Mouse (Mus musculus) bone marrow, adult 2 months (tissue): ENCODE results near the gene Zbtb40. TPM values are rescaled to one million over a fixed set of nuclear protein-coding genes. Genes with fewer than 3 reads are reported as not detected.
A peak's percentile ranks its signal among the peaks of the same experiment; 100 is the strongest.

ENCODE experiments used
- H3K27ac ChIP-seq: fragments of 200-500 bp; 2 replicates; pipeline ENCODE4 v1.5.1; 2012; ENCODE audit warnings: low read depth, mild to moderate bottlenecking, control low read depth, inconsistent platforms, low read length; ENCODE audit not compliant: control insufficient read depth, poor library complexity, insufficient read depth
- H3K4me1 ChIP-seq: fragments of 200-500 bp; 2 replicates; pipeline ENCODE4 v1.6.1; 2011; ENCODE audit warnings: low read length; ENCODE audit not compliant: control insufficient read depth, insufficient read depth
- H3K4me3 ChIP-seq: fragments of 200-500 bp; replicated peaks from 2 replicates; pipeline ENCODE3; 2011; ENCODE audit warnings: mild to moderate bottlenecking, low read depth, low read length, control low read depth; ENCODE audit not compliant: control insufficient read depth
- CTCF ChIP-seq: fragments of 200-500 bp; IDR thresholded peaks from 2 replicates; pipeline ENCODE4 v1.5.1; 2011; ENCODE audit warnings: low read length, control low read depth; ENCODE audit not compliant: control insufficient read depth, insufficient read depth
- POLR2A ChIP-seq: fragments of 200-500 bp; IDR thresholded peaks from 2 replicates; pipeline ENCODE4 v1.6.1; 2011; ENCODE audit warnings: low read depth, mild to moderate bottlenecking, control low read depth, low read length, borderline replicate concordance; ENCODE audit not compliant: control insufficient read depth
- WGBS: fragments of 180-500 bp; shearing (Covaris S2); methylation state at CpG from one replicate; pipeline ENCODE4 v1.1.7; 2018; 5-methylcytosine and 5-hydroxymethylcytosine counted together
- polyA plus RNA-seq: library from polyadenylated mRNA; stranded (reverse); fragments of >200 nt; gene quantifications from 2 replicates; pipeline ENCODE4 v1.2.4, GENCODE M21; 2011; ENCODE audit warnings: low replicate concordance; ENCODE audit not compliant: missing spikeins, insufficient read depth, insufficient read length

The Zbtb40 gene
- 3.0 and 6.1 TPM in 2 replicates for polyA plus RNA-seq

DNA sequence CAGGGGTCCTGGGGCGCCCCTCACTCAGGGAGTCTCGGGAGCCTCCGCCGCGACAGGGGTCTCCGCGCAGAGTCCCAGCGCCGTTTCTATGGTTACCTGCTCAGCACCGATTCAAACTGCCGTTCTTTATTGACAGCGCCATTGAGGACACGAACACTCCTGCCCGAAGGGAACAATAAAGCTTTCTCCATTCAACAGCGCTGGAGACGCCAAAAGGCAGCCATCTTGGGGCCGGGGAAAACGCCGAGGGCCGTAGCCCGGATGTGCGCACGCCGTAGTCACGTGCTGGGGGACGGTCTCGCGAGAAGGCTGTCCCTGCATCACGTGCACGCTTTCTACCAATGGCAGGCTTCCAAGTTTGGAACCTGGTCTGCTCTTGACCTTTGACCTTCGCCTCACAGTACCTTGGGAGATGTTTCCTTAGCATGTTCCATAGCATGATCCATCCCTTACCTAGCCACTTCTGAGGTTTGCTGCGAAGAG lies at the start of gene Zbtb40:
Gene Zbtb40 (minus strand): TSS at position 252 of the 483 bp plus-strand sequence.
- Histone ChIP-seq H3K27ac (no peak within 1 kb of the TSS), H3K4me1 (no peaks in the 10 kb centered on the region), H3K4me3 (peak within 1 kb of the TSS; percentile 57)
- WGBS, result 3% methylated on average over 32 of the region's 32 CpGs
- TF ChIP-seq POLR2A, result no peak
- TF ChIP-seq CTCF, result no peak

DNA sequence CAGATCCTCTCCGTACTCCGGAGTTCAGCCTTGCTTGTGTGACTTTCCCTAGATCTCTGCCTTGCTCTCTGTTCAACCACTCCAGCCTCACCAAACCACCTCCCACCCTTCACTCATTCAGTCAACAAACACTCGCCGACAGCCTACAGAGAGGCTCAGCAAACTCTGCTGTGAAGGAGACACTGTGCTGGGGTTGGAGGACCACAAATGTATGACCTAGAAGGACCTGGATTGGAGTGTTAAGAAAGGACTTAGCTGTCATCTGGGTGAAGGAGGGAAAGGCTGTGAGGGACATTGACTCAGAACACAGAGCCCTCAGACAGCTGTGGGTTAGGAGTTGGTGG lies 49.4 kb upstream of the Zbtb40 start:
- Histone ChIP-seq H3K4me3 (no peak overlapping the region), H3K4me1 (no peaks in the 10 kb centered on the region), H3K27ac (no peak overlapping the region)
- WGBS, result 74% methylated on average over 4 of the region's 4 CpGs
- TF ChIP-seq CTCF (no peak), POLR2A (no peak)

DNA sequence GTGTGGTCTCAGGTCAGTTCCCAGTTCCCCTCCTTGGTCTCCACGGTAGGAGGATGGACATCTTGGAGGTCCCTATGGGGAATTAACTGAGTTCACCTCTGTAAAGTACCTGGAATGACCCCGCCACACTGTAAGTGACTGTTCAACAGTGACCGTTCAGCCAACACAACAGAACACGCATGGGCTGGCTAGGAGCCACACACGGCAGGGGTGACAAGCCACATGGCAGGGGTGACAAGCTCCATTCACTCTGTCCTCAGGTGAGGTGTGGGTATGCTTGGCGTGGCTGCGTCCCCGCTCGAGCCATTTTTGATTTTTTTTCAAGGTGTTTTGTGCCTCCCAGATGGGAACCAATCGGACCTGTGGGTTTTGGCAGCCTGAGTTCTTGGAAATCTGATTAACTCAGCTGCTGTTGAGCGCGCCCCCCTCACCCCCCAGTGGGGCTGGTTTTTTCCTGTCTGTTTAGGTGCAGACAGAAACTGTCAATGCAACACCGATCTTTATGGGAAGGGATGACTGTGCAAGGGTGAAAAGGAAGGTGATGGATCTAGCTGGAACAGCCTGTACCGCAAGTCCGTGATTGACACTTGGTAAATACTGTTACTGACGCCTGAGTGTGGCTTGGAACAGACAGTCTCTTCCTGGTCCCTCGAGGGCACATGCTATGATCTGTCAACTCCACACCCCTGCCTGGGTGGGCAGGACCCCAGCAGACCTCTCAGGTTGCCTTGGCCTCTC lies 48.8 kb upstream of the Zbtb40 start:
- TF ChIP-seq CTCF (no peak), POLR2A (no peak)
- Histone ChIP-seq H3K27ac (no peak overlapping the region), H3K4me3 (no peak overlapping the region), H3K4me1 (no peaks in the 10 kb centered on the region)
- WGBS, result 62% methylated on average over 17 of the region's 17 CpGs

DNA sequence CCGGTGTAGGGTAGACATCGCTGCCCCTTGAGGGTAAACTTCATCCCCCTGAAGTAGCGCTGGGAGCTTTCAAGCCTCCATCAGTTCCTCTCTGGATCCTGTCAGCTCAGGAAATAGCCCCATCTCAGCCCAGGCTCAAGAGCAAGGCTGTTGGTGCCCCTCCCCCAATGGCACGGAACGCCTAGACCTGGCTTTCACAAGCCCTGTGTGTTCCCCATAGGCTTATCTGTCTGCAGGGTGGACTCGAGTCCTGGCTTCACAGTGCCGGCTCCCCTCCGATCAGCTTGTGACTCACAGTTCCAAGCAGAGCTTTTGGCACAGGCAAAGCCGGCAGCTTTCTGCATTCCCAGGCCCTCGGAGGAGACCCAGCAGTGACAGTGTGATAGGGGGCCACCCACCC lies 47.8 kb upstream of the Zbtb40 start:
- Histone ChIP-seq H3K27ac (no peak overlapping the region), H3K4me1 (no peaks in the 10 kb centered on the region), H3K4me3 (no peak overlapping the region)
- 87% methylated on average over 10 of the region's 10 CpGs for WGBS
- no peak for TF ChIP-seq CTCF
- no peak for TF ChIP-seq POLR2A

DNA sequence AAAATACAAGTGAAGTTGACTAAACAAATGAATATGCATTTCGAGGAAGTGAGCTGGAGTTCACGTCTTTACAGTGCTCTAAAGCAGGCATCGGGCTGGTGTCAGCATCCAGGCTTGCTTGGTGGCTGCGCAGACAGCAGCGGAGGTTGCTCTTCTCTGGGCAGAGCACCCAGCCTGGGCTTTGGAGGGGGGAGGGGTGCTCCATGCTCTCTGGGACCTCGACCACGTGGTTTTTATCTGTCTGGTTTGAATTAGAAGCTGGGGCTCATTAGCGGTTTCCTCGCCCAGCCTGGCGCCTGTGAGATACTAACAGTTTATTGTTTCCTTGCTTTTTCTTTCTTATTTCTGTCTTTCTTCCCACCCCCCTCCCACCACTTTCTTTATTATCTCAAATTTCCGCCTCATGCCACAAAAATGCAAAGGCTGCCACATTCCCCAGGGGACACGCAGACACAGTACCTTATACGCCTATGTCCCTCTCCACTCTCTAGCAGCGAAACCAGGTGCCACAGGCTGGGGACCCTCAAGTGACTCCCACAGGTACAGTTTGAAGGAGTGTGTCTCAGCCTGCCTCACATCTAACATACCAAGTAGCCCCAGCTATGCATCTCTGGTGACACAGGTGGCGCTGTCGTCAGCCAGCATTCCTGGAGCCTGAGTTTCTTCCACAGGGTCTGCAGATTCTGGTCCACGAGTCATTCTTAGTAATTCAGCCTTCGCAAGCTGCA lies 36.6 kb upstream of the Zbtb40 start:
- Histone ChIP-seq H3K4me3 (no peak overlapping the region), H3K4me1 (no peaks in the 10 kb centered on the region), H3K27ac (no peak overlapping the region)
- no peak for TF ChIP-seq POLR2A
- 18% methylated on average over 18 of the region's 18 CpGs for WGBS

DNA sequence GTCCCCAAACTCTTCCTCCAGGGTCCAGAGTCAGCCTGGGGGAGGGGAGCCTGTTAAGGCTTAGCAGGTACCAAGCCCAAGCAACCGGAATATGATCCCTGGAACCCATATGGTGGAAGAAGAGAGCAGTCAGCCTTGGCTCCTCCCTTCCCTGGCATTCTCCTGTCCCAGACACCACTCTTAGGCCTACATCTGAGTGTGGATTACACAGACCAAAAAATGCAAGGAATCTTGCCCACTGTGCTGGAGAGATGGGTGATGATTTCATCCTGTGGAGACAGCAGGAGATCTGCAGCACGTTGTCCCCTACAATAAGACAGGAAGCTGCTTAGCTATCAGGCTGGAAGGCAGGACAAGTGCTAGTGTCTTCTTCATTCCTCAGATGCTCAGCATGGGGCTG lies 34.3 kb upstream of the Zbtb40 start:
- no peak overlapping the region for H3K27ac ChIP-seq
- 48% methylated on average over 2 of the region's 2 CpGs for WGBS
- H3K4me1 ChIP-seq, result no peaks in the 10 kb centered on the region
- no peak overlapping the region for H3K4me3 ChIP-seq
- TF ChIP-seq CTCF (no peak), POLR2A (no peak)

DNA sequence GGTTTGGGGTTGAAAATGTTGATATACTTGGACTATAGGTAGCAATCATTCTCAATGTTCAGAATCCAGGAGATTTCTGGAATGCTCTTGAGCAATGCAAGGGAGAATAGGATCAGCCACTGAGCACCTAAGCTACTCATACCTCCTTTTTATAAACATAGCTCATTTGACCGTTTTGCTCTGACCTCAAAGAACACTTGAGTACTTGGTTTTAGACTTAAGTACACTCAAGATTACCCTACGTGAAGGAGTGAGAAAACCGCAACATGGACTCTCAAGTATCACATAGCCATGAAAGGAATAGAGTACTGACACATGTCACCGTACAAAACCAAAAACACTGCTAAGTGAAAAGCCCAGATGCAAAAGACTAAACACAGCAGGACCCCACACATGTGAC lies 32.8 kb upstream of the Zbtb40 start:
- Histone ChIP-seq H3K27ac (no peak overlapping the region), H3K4me1 (no peaks in the 10 kb centered on the region), H3K4me3 (no peak overlapping the region)
- 75% methylated on average over 4 of the region's 4 CpGs for WGBS
- TF ChIP-seq CTCF (no peak), POLR2A (no peak)

DNA sequence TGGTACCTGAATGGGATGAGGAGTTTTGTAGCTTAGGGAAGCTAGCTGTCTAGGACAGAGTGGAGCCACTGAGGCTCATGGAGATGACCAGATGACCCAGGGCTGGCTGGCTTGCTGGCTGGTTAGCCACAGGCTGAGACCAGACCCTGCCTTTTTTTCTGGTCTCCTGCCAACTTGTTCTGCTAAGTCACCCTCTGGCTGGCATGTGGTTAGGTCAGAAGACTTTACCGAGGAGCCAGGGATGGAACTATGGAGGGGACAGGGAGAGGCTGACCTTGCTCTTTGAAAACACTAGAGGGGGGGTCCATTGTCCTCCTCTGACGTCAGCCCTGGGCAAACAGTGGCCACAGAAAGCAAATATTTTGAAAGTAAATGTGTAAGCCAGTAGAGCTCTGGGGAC lies 28.6 kb upstream of the Zbtb40 start:
- no peak overlapping the region for H3K4me3 ChIP-seq
- TF ChIP-seq POLR2A, result no peak
- TF ChIP-seq CTCF, result no peak
- no peaks in the 10 kb centered on the region for H3K4me1 ChIP-seq
- WGBS, result 1% methylated on average over 2 of the region's 2 CpGs
- no peak overlapping the region for H3K27ac ChIP-seq
